Mouse (Mus musculus): ENCODE measurements around the gene Trim17. TPM values are rescaled to one million over a fixed set of nuclear protein-coding genes. Genes with fewer than 3 reads are reported as not detected.
A peak's percentile ranks its signal among the peaks of the same experiment; 100 is the strongest.
"Not testable (repeated sequence)": the region's sequence is repeated elsewhere in the genome, so short reads cannot be mapped to it uniquely, and the experiment has no call there.

Trim17 gene
- total RNA-seq, 2 experiments from 2014 or later, result 0.31 to 0.41 TPM

DNA sequence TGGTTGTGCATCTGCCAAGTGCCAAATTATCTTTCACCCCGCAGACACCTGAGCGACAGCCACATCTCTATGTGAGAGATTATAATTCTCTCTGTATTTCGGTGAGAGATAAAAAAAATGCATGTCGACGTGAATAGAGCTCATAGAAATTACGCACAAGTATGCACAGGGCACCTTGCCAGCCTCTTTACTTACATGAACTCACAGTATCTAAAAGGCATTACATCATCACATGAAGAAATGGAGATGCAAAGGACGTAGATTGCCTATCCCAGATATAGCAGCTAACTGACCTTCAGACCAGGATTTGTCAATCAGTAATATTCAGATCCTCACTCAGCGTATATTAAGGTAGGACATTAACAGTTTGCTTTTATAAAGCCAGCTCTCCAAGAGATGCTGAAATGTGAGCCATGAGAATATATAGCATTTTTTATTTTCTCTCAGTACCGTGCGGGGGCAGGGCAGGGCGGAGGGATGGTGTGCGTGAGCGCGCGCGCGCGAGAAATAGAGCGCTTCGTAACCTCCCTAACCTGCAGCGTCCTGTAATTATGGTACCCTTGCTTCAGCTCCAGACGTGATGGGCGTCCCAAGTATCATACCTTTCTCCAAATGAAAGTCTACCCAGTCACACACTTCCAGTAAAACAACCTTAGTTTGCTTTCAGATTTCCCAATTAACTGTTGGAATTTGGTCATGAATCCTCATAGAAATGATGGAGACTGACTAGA, 6.5 kb upstream of the Trim17 start:
- DNase-seq (ENCODE audit: low spot score), result no peak

DNA sequence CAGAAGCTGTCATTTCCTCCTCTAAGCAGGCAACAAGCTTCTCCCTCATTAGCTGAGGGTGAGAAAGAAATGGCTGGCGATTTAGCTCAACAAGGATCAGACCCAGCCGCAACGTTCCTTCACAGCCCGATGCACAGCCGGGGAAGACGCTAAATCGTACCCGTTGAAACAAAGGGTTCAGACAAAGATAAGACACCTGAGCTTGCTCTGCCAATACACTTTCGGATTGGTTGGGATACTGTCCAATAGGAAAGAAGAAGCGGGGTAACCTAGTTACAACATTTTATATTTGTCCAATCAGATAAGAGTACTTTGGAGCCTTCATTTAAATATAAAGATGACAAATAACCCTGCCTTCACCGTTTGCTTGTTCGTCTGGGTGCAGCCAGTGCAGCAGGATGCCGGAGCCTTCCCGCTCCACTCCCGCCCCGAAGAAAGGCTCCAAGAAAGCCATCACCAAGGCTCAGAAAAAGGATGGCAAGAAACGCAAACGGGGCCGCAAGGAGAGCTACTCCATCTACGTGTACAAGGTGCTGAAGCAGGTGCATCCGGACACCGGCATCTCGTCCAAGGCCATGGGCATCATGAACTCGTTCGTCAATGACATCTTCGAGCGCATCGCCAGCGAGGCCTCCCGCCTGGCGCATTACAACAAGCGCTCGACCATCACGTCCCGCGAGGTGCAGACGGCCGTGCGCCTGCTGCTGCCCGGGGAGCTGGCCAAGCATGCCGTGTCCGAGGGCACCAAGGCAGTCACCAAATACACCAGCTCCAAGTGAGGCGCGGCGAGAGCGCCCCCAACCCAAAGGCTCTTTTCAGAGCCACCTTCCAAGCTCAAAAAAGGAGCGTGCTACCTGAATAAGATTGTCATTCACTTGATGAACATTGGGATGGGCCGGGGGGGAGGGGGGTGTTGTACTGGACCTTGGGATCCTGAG, 5.7 kb upstream of the Trim17 start, which contains the start of gene Hist3h2ba:
Gene Hist3h2ba, plus strand, starts transcription at position 379 of the 938 bp plus-strand sequence.
- no peak for DNase-seq (ENCODE audit: low spot score)

DNA sequence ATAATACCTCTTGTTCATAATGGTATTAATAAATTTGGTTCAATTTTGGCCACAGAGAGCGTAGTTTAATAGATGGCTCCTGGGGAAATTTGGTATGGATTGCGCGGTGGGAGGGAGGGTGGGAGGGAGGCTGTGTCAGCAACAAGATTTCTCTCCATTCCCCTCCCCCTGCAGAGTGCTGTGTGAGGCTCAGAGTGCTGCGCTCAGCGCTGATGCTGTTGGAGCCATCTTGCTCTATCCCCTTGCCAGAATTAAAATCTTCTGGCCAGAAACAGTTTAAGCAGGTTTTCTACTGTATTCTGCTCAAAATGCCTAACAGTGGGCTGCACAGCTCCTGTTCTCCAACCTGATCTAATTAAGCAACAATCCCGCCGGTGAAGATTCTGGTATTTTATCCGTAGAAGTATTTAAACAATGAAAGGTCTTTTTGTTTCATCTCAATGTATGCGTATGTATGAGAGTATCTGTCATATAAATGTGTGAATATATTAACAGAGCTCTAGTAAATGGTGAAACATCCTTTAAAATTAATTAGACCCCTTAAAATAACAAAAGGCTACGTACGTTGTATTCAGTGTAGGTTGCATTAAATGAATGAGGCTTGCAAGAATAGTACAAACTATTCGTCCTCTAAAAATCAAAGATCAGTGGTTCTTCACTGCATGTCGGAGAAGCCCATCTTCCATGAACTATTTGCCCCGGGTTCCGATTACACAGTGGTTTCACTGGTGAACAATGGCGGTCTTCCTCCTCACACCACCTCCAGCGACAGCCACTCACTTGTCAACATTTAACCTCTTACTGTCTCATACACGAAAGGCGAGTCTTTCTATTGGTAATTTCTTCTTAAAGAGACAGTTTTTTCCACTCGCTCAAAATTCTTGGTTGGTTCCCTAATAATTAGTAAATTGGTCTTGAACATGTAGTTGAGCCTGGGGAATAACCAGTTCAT, 4.7 kb upstream of the Trim17 start:
- DNase-seq (ENCODE audit: low spot score), result no peak

- no peak for DNase-seq (ENCODE audit: low spot score)
These were observed 3.3 kb upstream of the Trim17 start for GRCm38 (mm10) chr11:58951210-58951609.

- DNase-seq (ENCODE audit: low spot score), result no peak
These were observed 925 bp upstream of the Trim17 start for GRCm38 (mm10) chr11:58953351-58954169.

DNA sequence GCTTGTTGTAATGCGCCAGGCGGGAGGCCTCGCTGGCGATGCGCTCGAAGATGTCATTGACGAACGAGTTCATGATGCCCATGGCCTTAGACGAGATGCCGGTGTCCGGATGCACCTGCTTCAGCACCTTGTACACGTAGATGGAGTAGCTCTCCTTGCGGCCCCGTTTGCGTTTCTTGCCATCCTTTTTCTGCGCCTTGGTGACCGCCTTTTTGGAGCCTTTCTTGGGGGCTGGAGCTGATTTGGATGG, 390 bp upstream of the Trim17 start:
- not testable (repeated sequence) for DNase-seq (ENCODE audit: low spot score)

DNA sequence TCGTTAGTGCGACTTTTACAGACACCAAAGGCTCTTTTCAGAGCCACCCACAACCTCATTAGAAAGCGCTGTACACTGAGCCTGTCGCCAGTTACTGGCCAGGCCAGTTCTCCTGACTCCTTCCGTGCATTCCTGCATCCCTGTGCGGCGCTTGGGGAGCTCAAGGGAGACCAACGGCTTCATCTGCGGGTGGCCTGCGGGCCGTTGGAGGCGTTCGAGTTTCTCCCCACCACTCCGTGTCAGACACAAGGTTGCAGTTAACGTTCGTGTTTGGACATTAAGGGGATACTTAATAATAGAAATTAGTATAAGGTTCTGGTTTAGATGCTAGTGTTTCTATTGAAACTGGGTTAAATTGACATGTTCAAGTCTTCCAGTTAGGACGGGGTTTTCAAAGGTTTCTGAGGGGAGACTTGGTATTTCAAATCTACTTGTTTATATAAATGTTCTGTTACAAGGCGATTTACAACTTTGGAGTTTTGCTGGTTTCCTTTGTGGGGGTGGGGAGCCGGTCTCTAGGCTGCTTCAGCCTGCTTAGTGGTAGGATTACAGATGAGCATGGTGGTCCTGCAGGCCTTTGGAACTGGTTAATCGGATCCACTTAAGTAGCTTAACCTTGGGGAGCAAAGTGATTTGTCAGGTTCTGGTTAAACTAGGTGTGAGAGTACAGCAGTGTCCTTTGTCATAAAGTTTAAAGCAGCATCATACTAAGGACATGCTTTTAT, 820 bp downstream of the Trim17 start:
- DNase-seq (ENCODE audit: low spot score), result no peak

DNA sequence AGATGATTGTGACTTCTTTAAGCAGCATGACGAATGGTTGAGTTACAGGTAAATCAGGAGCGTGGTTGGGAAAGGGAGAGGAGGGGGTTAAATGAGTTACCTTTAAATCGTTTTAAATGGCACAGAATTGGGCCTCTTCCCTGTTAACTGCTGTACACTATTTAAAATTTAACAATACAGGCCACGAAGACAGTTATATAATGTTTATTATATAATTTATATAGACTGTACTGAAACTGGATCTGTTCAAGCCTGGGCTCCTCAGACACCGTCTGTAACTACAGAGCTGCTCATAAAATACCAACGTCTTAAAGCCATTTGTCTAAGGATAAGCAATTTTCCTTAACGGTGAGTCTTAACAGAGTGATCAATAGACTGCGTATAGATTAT, 1.4 kb downstream of the Trim17 start:
- no peak for DNase-seq (ENCODE audit: low spot score)

DNA sequence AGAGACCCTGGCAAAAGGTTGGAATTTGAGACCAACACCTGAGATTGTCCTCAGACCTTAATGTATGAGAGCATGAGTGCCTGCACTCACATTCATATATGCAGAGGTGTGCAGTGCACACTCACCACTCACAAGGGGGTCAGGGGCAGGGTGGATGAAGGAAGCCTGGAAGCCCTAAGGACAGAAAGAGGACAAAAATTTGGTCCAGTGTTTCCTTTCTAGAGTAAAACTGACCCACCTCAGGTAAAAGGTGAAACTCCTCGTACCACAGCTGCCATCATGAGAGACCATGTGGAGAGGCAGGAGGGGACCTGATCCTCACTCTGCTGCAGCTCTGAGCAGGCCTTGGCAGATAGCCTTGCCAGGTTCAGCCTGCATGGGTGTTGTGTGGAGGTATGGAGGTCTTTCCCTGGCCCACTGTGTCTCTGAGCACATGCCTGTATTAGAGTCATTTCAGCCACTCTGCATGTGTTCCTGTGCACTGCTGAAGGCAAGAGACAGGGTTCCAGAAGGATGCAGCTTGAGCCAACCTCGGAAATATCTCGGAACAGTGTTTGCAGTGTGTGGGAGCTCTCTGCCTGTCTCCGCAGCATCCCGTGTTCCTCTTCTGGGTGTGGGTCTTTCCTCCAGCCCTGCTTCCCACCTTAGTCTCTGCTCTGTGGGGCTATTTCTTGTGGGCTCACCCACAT, 2.9 kb downstream of the Trim17 start:
- DNase-seq (ENCODE audit: low spot score), result no peak

- no peak for DNase-seq (ENCODE audit: low spot score)
These were observed 4.1 kb downstream of the Trim17 start for GRCm38 (mm10) chr11:58958536-58958935.

DNA sequence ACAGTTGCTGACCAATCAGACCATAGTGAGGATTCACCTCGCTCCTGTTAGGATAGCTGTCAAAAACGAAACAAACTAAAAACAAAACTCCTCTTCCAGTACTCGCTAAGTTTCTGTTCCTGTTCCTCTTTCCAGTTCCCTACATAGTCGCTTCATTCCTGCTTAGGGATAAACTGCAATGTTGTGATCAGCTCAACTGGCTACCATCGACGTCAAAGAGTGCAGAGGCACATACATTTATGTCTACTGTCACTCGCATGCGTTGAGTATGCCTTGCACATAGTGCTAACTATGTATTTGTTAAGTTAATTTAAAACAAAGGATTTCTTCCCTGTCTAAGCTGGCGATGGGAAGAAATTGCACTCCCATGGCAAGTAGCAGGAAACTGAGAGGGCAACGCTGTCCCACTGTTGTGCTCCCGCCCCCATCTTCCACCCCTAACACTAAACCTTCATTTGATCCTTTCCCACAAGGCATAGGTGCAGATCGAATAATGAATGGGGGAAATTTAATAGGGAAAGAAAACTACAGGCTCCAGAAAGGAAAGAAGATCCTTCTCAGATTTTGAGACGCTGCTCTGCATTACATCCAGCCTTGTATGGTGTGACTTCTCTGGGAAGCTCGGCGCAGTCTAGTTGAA, 4.8 kb downstream of the Trim17 start:
- DNase-seq (ENCODE audit: low spot score), result no peak

GRCm38 (mm10) chr11:58959921-58960465, 5.5 kb downstream of the Trim17 start:
- DNase-seq (ENCODE audit: low spot score), result peak; percentile 73

- no peak for DNase-seq (ENCODE audit: low spot score)
These were observed 7.1 kb downstream of the Trim17 start for GRCm38 (mm10) chr11:58961364-58962177.

GRCm38 (mm10) chr11:58963543-58963942, 9.1 kb downstream of the Trim17 start:
- DNase-seq (ENCODE audit: low spot score), result no peak

GRCm38 (mm10) chr11:58964216-58964615, 9.7 kb downstream of the Trim17 start:
- no peak for DNase-seq (ENCODE audit: low spot score)

DNA sequence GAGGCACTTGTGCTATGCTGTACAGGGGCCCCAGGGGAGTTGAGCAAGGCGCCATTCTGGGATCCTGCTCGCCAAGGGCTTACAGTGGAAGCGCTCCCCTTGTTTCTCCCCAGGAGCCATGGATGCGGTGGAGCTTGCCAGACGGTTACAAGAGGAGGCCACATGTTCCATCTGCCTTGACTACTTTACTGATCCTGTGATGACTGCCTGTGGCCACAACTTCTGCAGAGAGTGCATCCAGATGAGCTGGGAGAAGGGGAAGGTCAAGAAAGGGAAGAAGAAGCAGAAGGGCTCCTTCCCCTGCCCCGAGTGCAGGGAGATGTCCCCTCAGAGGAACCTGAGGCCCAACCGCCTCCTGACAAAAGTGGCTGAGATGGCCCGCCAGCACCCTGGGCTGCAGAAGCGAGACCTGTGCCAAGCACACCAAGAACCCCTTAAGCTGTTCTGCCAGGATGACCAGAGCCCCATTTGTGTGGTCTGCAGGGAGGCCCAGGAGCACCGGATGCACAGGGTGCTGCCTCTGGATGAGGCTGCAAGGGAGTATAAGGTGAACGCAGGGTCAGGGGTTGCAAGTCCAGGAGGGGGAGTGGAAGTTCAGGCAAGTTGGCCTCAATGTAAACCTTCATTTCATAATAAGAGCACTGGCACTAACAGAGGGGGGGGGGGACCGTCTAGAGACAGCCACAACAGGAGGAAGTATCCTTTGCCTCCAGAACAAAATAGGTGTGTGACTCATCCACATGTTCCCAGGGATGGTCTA, 10.7 kb downstream of the Trim17 start:
- no peak for DNase-seq (ENCODE audit: low spot score)

DNA sequence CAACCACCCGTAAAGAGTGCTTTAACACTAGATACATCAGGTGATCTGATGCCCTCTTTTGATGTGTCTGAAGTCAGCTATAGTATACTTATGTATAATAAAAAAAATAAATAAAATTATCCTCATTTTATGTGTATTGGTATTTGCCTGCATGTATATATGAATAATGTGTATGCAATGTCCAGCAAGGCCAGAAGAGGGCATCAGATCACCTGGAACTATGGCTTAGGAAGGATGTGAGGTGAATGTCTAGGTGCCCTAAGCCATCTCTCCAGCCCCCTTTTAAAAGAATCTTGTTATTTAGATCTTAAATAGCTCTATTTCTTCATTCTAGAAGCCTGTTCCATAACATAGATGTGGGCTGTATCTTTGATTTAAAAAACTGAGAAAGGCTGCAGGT, 12.9 kb downstream of the Trim17 start:
- DNase-seq (ENCODE audit: low spot score), result no peak
